Mouse (Mus musculus) liver, embryonic 14.5 days (tissue): ENCODE measurements around the gene Tulp3. TPM values are rescaled to one million over a fixed set of nuclear protein-coding genes. Genes with fewer than 3 reads are reported as not detected.
A peak's percentile ranks its signal among the peaks of the same experiment; 100 is the strongest.
"Not testable (repeated sequence)": the region's sequence is repeated elsewhere in the genome, so short reads cannot be mapped to it uniquely, and the experiment has no call there.

Experiments
- ATAC-seq: fragments of 200-750 bp; cut with Nextera tagmentation; 2 replicates; pipeline ENCODE4 v1.8.0; 2017; ENCODE audit warnings: moderate number of reproducible peaks, mild to moderate bottlenecking, moderate library complexity; ENCODE audit not compliant: insufficient read depth
- DNase-seq, 3 experiments: peaks; one replicate each; pipeline ENCODE4 v3.0.0-alpha.2; 2012 to 2013; ENCODE audit warnings: low read depth in 3 of 3, low spot score in 3 of 3
- H3K27ac ChIP-seq: fragments of 300-500 bp; sonication (generic); 2 replicates; pipeline ENCODE4 v1.5.1; 2014; ENCODE audit warnings: moderate library complexity, mild to moderate bottlenecking, control low read depth, inconsistent platforms
- H3K27me3 ChIP-seq: fragments of 300-500 bp; sonication (generic); 2 replicates; pipeline ENCODE4 v1.6.1; 2014; ENCODE audit warnings: mild to moderate bottlenecking, low read length, moderate library complexity; ENCODE audit not compliant: control insufficient read depth, insufficient read depth
- H3K36me3 ChIP-seq: fragments of 300-500 bp; sonication (generic); replicated peaks from 2 replicates; pipeline ENCODE4 v1.6.1; 2014; ENCODE audit warnings: low read depth; ENCODE audit not compliant: control insufficient read depth, insufficient read depth
- H3K4me1 ChIP-seq, 2 experiments: fragments of 200-500 bp in 1 of 2; fragments of 300-500 bp in 1 of 2; sonication (generic) in 1 of 2; replicated peaks; 2 replicates each; pipeline ENCODE4 v1.6.1; 2012 to 2014; ENCODE audit warnings: antibody characterized with exemption in 1 of 2, inconsistent platforms in 1 of 2, low read length in 1 of 2; ENCODE audit not compliant: control insufficient read depth in 2 of 2, insufficient read depth in 2 of 2
- H3K4me2 ChIP-seq: fragments of 300-500 bp; sonication (generic); 2 replicates; pipeline ENCODE4 v1.6.1; 2014; ENCODE audit warnings: low read depth, mild to moderate bottlenecking, control low read depth, moderate library complexity
- H3K4me3 ChIP-seq, 2 experiments: fragments of 200-500 bp in 1 of 2; fragments of 300-500 bp in 1 of 2; sonication (generic) in 1 of 2; 2 replicates each; pipeline ENCODE4 v1.5.1; 2012 to 2014; ENCODE audit warnings: low read depth in 2 of 2, low read length in 2 of 2, mild to moderate bottlenecking in 2 of 2, control low read depth in 1 of 2, inconsistent platforms in 1 of 2, moderate library complexity in 1 of 2; ENCODE audit not compliant: insufficient read depth in 1 of 2
- H3K9ac ChIP-seq: fragments of 300-500 bp; sonication (generic); replicated peaks from 2 replicates; pipeline ENCODE4 v1.6.1; 2014; ENCODE audit warnings: mild to moderate bottlenecking, control low read depth, moderate library complexity
- H3K9me3 ChIP-seq: fragments of 300-500 bp; sonication (generic); 2 replicates; pipeline ENCODE4 v1.6.1; 2016; ENCODE audit warnings: low read length, mixed read lengths; ENCODE audit not compliant: control insufficient read depth
- CTCF ChIP-seq: IDR thresholded peaks from 2 replicates; pipeline ENCODE4 v1.5.1; 2016; ENCODE audit warnings: antibody characterized with exemption, low read depth, control low read depth
- EP300 ChIP-seq: IDR thresholded peaks from 2 replicates; pipeline ENCODE4 v1.6.1; 2016; ENCODE audit warnings: antibody characterized with exemption, low read depth
- WGBS: fragments of 180-500 bp; shearing (Covaris S2); extraction: QIAGEN DNeasy Blood & Tissue Kit; methylation state at CpG from one replicate; pipeline ENCODE4 v1.1.7; 2014; ENCODE audit not compliant: insufficient replicate concordance; 5-methylcytosine and 5-hydroxymethylcytosine counted together
- polyA plus RNA-seq, 2 experiments: library from polyadenylated mRNA; depleted of rRNA in 1 of 2; stranded (reverse) in 1 of 2; unstranded in 1 of 2; fragments of >200 nt; fragmentation: Nextera tagmentation in 1 of 2; extraction: Ambion mirVana in 1 of 2; gene quantifications; 2 replicates each; pipeline versions ENCODE4 v1.2.1 to v1.2.3; 2012 to 2014

The Tulp3 gene
- polyA plus RNA-seq, 2 experiments: 1.8 to 2.9 TPM

DNA sequence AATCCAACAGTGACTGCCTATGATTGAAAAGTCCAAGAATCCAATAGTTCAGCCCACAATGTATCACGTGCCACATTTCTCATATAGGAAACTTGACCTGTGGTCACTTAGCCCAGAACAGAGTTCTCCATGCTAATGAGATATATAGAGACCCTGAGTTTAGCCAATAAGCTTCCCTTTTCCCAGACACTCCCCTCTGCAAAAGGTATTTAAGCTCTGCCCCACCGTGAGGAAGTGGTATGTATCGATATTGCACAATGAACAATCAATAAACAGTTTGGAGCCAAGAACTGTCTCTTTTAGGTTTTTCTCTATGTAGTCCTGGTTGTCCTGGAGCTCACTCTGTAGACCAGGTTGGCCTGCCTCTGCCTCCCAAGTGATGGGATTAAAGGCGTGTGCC lies 50.9 kb downstream of the Tulp3 start:
- Histone ChIP-seq H3K9ac (no peak overlapping the region), H3K27ac (no peak overlapping the region), H3K4me1 (no peaks in the 10 kb centered on the region), H3K9me3 (peaks cover 2% of the 10 kb centered on the region; the same call in 1 of the 2 replicates), H3K4me3 (no peak overlapping the region), H3K36me3 (no peaks in the 10 kb centered on the region), H3K27me3 (peaks cover 23% of the 10 kb centered on the region), H3K4me2 (no peak overlapping the region)
- DNase-seq: no peak
- TF ChIP-seq EP300 (no peak), CTCF (no peak)
- ATAC-seq: peak; percentile 47
- 53% methylated on average over 4 of the region's 4 CpGs for WGBS

DNA sequence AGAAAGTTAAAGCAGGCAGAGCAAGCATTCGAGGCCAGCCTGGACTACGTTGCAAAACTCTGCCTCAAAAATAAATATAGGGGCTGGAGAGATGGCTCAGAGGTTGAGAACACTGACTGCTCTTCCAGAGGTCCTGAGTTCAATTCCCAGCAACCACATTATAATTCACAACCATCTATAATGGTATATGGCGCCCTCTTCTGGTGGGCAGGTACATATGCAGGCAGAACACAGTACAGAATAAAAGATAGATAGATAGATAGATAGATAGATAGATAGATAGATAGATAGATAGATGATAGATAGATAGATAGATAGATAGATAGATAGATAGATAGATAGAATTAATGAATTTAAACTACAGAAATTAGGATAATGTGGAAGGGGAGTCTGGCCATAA lies 53.0 kb downstream of the Tulp3 start:
- not testable (repeated sequence) for H3K4me3 ChIP-seq, H3K9me3 ChIP-seq, H3K9ac ChIP-seq, H3K27ac ChIP-seq, DNase-seq, ATAC-seq, H3K4me1 ChIP-seq, H3K36me3 ChIP-seq, H3K4me2 ChIP-seq
- H3K27me3 ChIP-seq: peaks cover 38% of the 10 kb centered on the region
- 61% methylated on average over 3 of the region's 3 CpGs for WGBS
- peak; percentile 29; the same call in 1 of the 2 replicates for TF ChIP-seq CTCF

DNA sequence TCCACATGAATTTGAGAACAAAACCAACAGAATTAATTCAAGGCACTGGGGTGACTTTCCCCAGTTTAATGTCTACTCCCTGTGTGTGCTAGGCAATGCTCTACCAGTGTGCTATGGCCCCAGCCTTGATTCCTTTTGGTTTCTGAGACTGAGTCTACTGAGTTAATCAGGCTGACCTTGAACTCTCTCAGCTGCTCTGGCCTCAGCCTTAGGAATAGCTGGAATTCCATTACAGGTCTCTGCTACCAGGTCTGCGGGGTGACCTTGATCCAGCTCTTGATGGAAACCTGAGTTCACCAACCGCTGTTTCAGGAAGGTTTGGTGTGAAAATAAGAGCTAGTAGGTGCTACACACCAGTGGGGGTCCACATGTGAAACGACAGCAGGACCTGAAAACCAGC lies 53.8 kb downstream of the Tulp3 start:
- H3K27me3 ChIP-seq: peaks cover 38% of the 10 kb centered on the region
- ATAC-seq (no peak), DNase-seq (no peak)
- peaks cover 2% of the 10 kb centered on the region; the same call in 1 of the 2 replicates for H3K9me3 ChIP-seq
- H3K4me3 ChIP-seq: no peak overlapping the region
- H3K4me1 ChIP-seq: 0 out of 4 replicates have a peak, but pooled peaks cover 0 to 3% of the 10 kb centered on the region in 2 experiments
- TF ChIP-seq CTCF (no peak), EP300 (no peak)
- no peak overlapping the region for H3K9ac ChIP-seq
- no peak overlapping the region for H3K27ac ChIP-seq
- no peaks in the 10 kb centered on the region for H3K36me3 ChIP-seq
- no peak overlapping the region for H3K4me2 ChIP-seq
- 64% methylated on average over 3 of the region's 3 CpGs for whole genome bisulfite sequencing

DNA sequence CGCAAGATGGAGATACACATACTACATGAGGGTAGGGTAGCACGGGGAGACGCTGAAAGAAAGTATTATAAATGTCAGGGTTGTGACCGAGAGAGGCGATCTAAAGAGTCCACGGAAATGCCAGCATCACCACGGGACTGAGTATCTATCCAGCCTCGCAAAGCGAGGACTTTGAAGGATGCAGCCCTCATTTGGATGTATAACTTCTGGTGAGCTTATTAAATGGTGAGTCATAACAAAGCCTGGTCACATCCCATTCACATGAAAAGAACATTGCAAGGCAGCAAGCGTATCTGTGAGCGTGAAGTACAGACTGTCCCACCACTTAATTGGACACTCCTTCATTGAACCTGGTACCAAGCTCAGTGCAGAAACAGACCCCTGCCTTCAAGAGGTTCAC lies 54.2 kb downstream of the Tulp3 start:
- no peak overlapping the region for H3K9ac ChIP-seq
- no peak overlapping the region for H3K4me2 ChIP-seq
- H3K4me3 ChIP-seq: no peak overlapping the region
- 38% methylated on average over 11 of the region's 11 CpGs for WGBS
- DNase-seq (no peak), ATAC-seq (no peak)
- peaks cover 2% of the 10 kb centered on the region; the same call in 1 of the 2 replicates for H3K9me3 ChIP-seq
- no peak for TF ChIP-seq CTCF
- TF ChIP-seq EP300: no peak
- H3K27ac ChIP-seq: no peak overlapping the region
- 0 out of 4 replicates have a peak, but pooled peaks cover 0 to 3% of the 10 kb centered on the region in 2 experiments for H3K4me1 ChIP-seq
- H3K36me3 ChIP-seq: no peaks in the 10 kb centered on the region
- peaks cover 38% of the 10 kb centered on the region for H3K27me3 ChIP-seq

DNA sequence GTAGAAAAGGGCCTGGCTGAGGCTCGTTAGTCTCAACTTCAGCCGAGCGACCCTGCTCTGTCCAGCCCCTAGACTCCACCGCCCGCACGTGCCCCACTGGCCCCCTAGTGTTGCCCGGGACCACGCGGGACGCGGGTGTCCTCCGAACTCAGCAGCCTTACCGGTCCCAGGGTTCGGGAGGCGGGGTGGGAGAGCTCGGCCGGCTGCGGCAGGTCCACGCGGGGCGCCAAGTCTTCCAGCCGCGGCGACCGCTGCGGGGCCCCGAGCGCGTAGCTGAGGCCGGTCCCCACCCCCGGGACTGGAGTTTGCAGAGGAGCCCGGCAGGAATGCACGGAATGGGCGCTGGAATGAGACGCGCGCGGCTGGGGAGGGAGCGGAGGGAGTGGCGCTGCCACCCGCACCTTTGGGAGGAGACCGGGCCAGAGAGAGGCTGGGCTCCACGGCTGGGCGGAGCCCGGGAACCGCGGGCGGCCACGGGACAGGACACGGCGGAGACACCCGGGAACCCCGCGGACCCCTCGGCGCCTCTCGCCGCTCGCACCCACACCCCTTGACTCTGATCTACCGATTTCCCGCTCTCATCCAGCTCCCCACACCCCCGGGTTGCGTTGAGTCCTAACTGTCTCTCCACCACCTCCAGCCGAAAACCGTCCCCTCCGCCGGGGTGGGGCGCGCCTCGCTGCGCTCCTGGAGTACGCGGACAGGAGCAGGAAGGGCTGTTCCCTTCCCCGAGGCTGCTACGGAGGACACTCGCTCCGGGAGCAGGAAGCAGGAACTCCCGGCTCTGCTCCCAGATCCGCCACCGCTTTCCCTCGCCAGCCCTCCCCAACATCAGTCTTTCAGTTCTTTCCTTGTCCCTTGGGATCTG lies 55.3 kb downstream of the Tulp3 start, which contains the start of gene Tead4:
Tead4 (minus strand) TSS at position 690 of the 868 bp plus-strand sequence.
- ATAC-seq: peak; percentile 43; the same call in 1 of the 2 replicates
- peaks cover 38% of the 10 kb centered on the region for H3K27me3 ChIP-seq
- H3K4me3 ChIP-seq: peak within 1 kb of the TSS; percentile 48 to 56
- no peaks in the 10 kb centered on the region for H3K36me3 ChIP-seq
- H3K27ac ChIP-seq: no peak within 1 kb of the TSS
- H3K9me3 ChIP-seq: peaks cover 2% of the 10 kb centered on the region; the same call in 1 of the 2 replicates
- 0 out of 2 replicates have a peak within 1 kb of the TSS, but pooled peaks have one; percentile 2 for H3K9ac ChIP-seq
- WGBS: under 1% methylated on average over 79 of the region's 81 CpGs
- TF ChIP-seq CTCF (no peak), EP300 (no peak)
- 0 out of 4 replicates have a peak, but pooled peaks cover 0 to 3% of the 10 kb centered on the region in 2 experiments for H3K4me1 ChIP-seq
- DNase-seq: no peak
- peak within 1 kb of the TSS; percentile 57 for H3K4me2 ChIP-seq
